Comparison of ENCODE assay signal across 9 mouse cellular contexts in the genomic region with DNA sequence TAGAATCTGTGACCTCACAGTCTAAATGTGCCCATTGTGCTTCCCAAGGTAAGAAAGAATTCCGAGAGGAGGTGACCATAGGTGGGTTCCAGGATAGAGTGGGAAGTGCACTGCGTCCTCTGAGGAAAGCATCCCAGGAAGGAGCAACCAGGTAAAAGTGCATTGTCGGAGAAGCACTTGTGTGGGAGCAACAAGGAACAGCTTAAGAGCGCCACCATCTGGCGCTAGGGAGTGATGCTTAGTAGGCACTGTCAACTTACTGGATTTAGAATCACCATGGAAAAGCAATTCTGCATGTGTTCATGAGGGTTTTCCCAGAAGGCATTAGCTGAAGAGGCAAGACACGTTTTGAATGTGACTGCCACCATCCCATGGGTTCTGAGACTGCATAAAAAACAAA.
DNase-seq lines count a peak whose midpoint lies in the region; ATAC-seq lines count a peak whose summit lies in the region.
"Had no signal": no experiment of that assay in that cellular context is flagged by ENCODE, and none has a peak within 500 bp of the region (broad histone marks: within the 10 kb centered on the region; RNA-seq: fewer than 3 reads in every experiment).

No protein-coding gene starts in this region.

- H3K27ac ChIP-seq in heart, embryonic 10.5 days: no peak overlapping the region
- H3K27ac ChIP-seq in neural tube, embryonic 11.5 days (ENCODE audit: low read depth, low read length): no peak overlapping the region
- H3K27ac ChIP-seq in neural tube, embryonic 15.5 days (replicated peaks): no peak overlapping the region
- H3K27ac ChIP-seq: embryonic facial prominence, embryonic 13.5 days had no signal

- DNase-seq in heart, adult 8-10 months (ENCODE audit: low spot score): peak; percentile 17
- DNase-seq in heart, embryonic 10.5 days (ENCODE audit: low spot score): no peak
- DNase-seq in neural tube, embryonic 11.5 days (ENCODE audit: low spot score): peak; percentile 47
- peak; percentile 47 to 66 for DNase-seq in adrenal gland, postnatal 36 days
- peak; percentile 34 for DNase-seq in left cerebral cortex, postnatal 4 days
- DNase-seq in gastrocnemius, postnatal 10 days: no peak

- no peak overlapping the region for H3K4me2 ChIP-seq in neural tube, embryonic 11.5 days (ENCODE audit: low read depth)
- H3K4me2 ChIP-seq in neural tube, embryonic 15.5 days: no peak overlapping the region
- H3K4me2 ChIP-seq: embryonic facial prominence, embryonic 13.5 days had no signal

- no peak for ATAC-seq in neural tube, embryonic 11.5 days (ENCODE audit: insufficient read depth, low FRiP score, low TSS enrichment)
- no peak for ATAC-seq in neural tube, embryonic 15.5 days (ENCODE audit: low FRiP score)
- ATAC-seq in erythroid progenitor cell, adult 5-6 weeks (replicated peaks; ENCODE audit: low FRiP score, poor library complexity, severe bottlenecking): no peak

- no peaks in the 10 kb centered on the region for H3K27me3 ChIP-seq in heart, embryonic 10.5 days (ENCODE audit: insufficient read depth, poor library complexity, severe bottlenecking)
- no peaks in the 10 kb centered on the region for H3K27me3 ChIP-seq in neural tube, embryonic 11.5 days (ENCODE audit: control insufficient read depth, insufficient read depth, low read length)
- H3K27me3 ChIP-seq in neural tube, embryonic 15.5 days (replicated peaks): no peaks in the 10 kb centered on the region
- H3K27me3 ChIP-seq: embryonic facial prominence, embryonic 13.5 days had no signal

- intact Hi-C loops in left cerebral cortex, postnatal 4 days (cut with DNase I): no loop called here

- H3K36me3 ChIP-seq in heart, embryonic 10.5 days: no peaks in the 10 kb centered on the region
- no peaks in the 10 kb centered on the region for H3K36me3 ChIP-seq in neural tube, embryonic 11.5 days (ENCODE audit: control insufficient read depth, insufficient read depth, low read length)
- no peaks in the 10 kb centered on the region for H3K36me3 ChIP-seq in neural tube, embryonic 15.5 days
- H3K36me3 ChIP-seq: embryonic facial prominence, embryonic 13.5 days had no signal

- peaks cover 4% of the 10 kb centered on the region; the same call in 1 of the 2 replicates for H3K4me1 ChIP-seq in heart, embryonic 10.5 days
- H3K4me1 ChIP-seq in neural tube, embryonic 11.5 days (ENCODE audit: control insufficient read depth, insufficient read depth, low read length): no peaks in the 10 kb centered on the region
- H3K4me1 ChIP-seq in neural tube, embryonic 15.5 days: no peaks in the 10 kb centered on the region

- H3K9ac ChIP-seq in neural tube, embryonic 11.5 days (ENCODE audit: low read length): no peak overlapping the region
- H3K9ac ChIP-seq in neural tube, embryonic 15.5 days (replicated peaks): no peak overlapping the region
- H3K9ac ChIP-seq: embryonic facial prominence, embryonic 13.5 days had no signal

- WGBS in heart, embryonic 10.5 days: 25% methylated on average over 6 of the region's 6 CpGs
- 25% methylated on average over 6 of the region's 6 CpGs for WGBS in neural tube, embryonic 11.5 days
- WGBS in neural tube, embryonic 15.5 days: 26% methylated on average over 6 of the region's 6 CpGs

- H3K4me3 ChIP-seq in heart, embryonic 10.5 days: no peak overlapping the region
- H3K4me3 ChIP-seq in neural tube, embryonic 11.5 days (ENCODE audit: low read depth, low read length): no peak overlapping the region
- no peak overlapping the region for H3K4me3 ChIP-seq in neural tube, embryonic 15.5 days (replicated peaks)
- H3K4me3 ChIP-seq: embryonic facial prominence, embryonic 13.5 days had no signal

- no peaks in the 10 kb centered on the region for H3K9me3 ChIP-seq in heart, embryonic 10.5 days
- H3K9me3 ChIP-seq in neural tube, embryonic 11.5 days (ENCODE audit: control insufficient read depth, low read length): no peaks in the 10 kb centered on the region
- no peaks in the 10 kb centered on the region for H3K9me3 ChIP-seq in neural tube, embryonic 15.5 days (replicated peaks)
- H3K9me3 ChIP-seq: embryonic facial prominence, embryonic 13.5 days had no signal

Comparison
In these comparisons a context has a peak if more than half of its experiments do, and no peak if none do; other contexts are left out.
1. DNase-seq: peak in heart, adult 8-10 months (single experiment), neural tube, embryonic 11.5 days (single experiment), adrenal gland, postnatal 36 days (2 of 2) and left cerebral cortex, postnatal 4 days (single experiment); none in heart, embryonic 10.5 days (single experiment) and gastrocnemius, postnatal 10 days (single experiment).